Mouse (Mus musculus) kidney, embryonic 16.5 days (tissue): ENCODE results near the gene Edf1. TPM values are rescaled to one million over a fixed set of nuclear protein-coding genes. Genes with fewer than 3 reads are reported as not detected.

Source experiments
- ATAC-seq: fragments of 200-750 bp; cut with Nextera tagmentation; 2 replicates; pipeline ENCODE4 v1.8.0; 2017; ENCODE audit warnings: moderate TSS enrichment; ENCODE audit not compliant: low FRiP score, low TSS enrichment
- H3K27ac ChIP-seq: fragments of 300-500 bp; sonication (generic); 2 replicates; pipeline ENCODE4 v1.5.1; 2014; ENCODE audit warnings: low read length
- H3K27me3 ChIP-seq: fragments of 300-500 bp; sonication (generic); 2 replicates; pipeline ENCODE4 v1.6.1; 2014; ENCODE audit warnings: low read length, control low read depth, mixed read lengths; ENCODE audit not compliant: insufficient read depth
- H3K36me3 ChIP-seq: fragments of 300-500 bp; sonication (generic); 2 replicates; pipeline ENCODE4 v1.6.1; 2014; ENCODE audit warnings: low read length, control low read depth, mixed read lengths; ENCODE audit not compliant: insufficient read depth
- H3K4me1 ChIP-seq: fragments of 300-500 bp; sonication (generic); 2 replicates; pipeline ENCODE4 v1.6.1; 2014; ENCODE audit warnings: low read length, control low read depth, mixed read lengths; ENCODE audit not compliant: insufficient read depth
- H3K4me2 ChIP-seq: fragments of 300-500 bp; sonication (generic); replicated peaks from 2 replicates; pipeline ENCODE4 v1.6.1; 2014; ENCODE audit warnings: low read depth, low read length
- H3K4me3 ChIP-seq: fragments of 300-500 bp; sonication (generic); 2 replicates; pipeline ENCODE4 v1.5.1; 2014; ENCODE audit warnings: mild to moderate bottlenecking, low read length
- H3K9ac ChIP-seq: fragments of 300-500 bp; sonication (generic); replicated peaks from 2 replicates; pipeline ENCODE4 v1.6.1; 2014; ENCODE audit warnings: low read length
- H3K9me3 ChIP-seq: fragments of 300-500 bp; sonication (generic); 2 replicates; pipeline ENCODE4 v1.6.1; 2016; ENCODE audit warnings: low read length, control low read depth
- WGBS: fragments of 180-500 bp; shearing (Covaris S2); extraction: QIAGEN DNeasy Blood & Tissue Kit; methylation state at CpG from one replicate; pipeline ENCODE4 v1.1.7; 2014; 5-methylcytosine and 5-hydroxymethylcytosine counted together
- polyA plus RNA-seq: library from polyadenylated mRNA; unstranded; fragments of >200 nt; fragmentation: Nextera tagmentation; extraction: Ambion mirVana; gene quantifications from 2 replicates; pipeline ENCODE4 v1.2.1, GENCODE M21; 2015

The Edf1 gene
- polyA plus RNA-seq, 1 experiment from 2014 or later, result 373 TPM

GRCm38 (mm10) chr2:25560551-25560950 lies 2.9 kb downstream of the Edf1 start:
- Histone ChIP-seq H3K36me3 (peaks cover 57% of the 10 kb centered on the region), H3K27me3 (no peaks in the 10 kb centered on the region), H3K4me3 (no peak overlapping the region), H3K9me3 (no peaks in the 10 kb centered on the region), H3K4me1 (peaks cover 18% of the 10 kb centered on the region), H3K4me2 (no peak overlapping the region), H3K27ac (no peak overlapping the region), H3K9ac (no peak overlapping the region)
- no peak for ATAC-seq
- WGBS, result 86% methylated on average over 8 of the region's 8 CpGs

- no peak for ATAC-seq
- Histone ChIP-seq H3K4me1 (peaks cover 12% of the 10 kb centered on the region), H3K4me3 (no peak overlapping the region), H3K27me3 (no peaks in the 10 kb centered on the region), H3K9me3 (no peaks in the 10 kb centered on the region), H3K9ac (no peak overlapping the region), H3K4me2 (no peak overlapping the region), H3K27ac (no peak overlapping the region), H3K36me3 (peaks cover 59% of the 10 kb centered on the region)
- 68% methylated on average over 9 of the region's 9 CpGs for WGBS
Observed at GRCm38 (mm10) chr2:25561946-25562345, 4.3 kb downstream of the Edf1 start.

GRCm38 (mm10) chr2:25565741-25566140 lies 8.1 kb downstream of the Edf1 start:
- peaks cover 61% of the 10 kb centered on the region for H3K36me3 ChIP-seq
- H3K4me2 ChIP-seq, result no peak overlapping the region
- no peak overlapping the region for H3K4me3 ChIP-seq
- no peak overlapping the region for H3K9ac ChIP-seq
- no peak for ATAC-seq
- H3K27ac ChIP-seq, result no peak overlapping the region
- no peaks in the 10 kb centered on the region for H3K4me1 ChIP-seq
- H3K9me3 ChIP-seq, result no peaks in the 10 kb centered on the region
- WGBS, result 93% methylated on average over 8 of the region's 8 CpGs
- H3K27me3 ChIP-seq, result no peaks in the 10 kb centered on the region

- 84% methylated on average over 6 of the region's 6 CpGs for WGBS
- Histone ChIP-seq H3K27me3 (no peaks in the 10 kb centered on the region), H3K4me1 (no peaks in the 10 kb centered on the region), H3K27ac (no peak overlapping the region), H3K36me3 (peaks cover 53% of the 10 kb centered on the region), H3K9ac (no peak overlapping the region), H3K4me3 (no peak overlapping the region), H3K4me2 (no peak overlapping the region), H3K9me3 (no peaks in the 10 kb centered on the region)
- ATAC-seq, result no peak
Observed at GRCm38 (mm10) chr2:25566558-25566957, 8.9 kb downstream of the Edf1 start.

- Histone ChIP-seq H3K36me3 (peaks cover 33% of the 10 kb centered on the region), H3K4me2 (no peak overlapping the region), H3K27ac (no peak overlapping the region), H3K4me1 (peaks cover 9% of the 10 kb centered on the region), H3K9ac (no peak overlapping the region), H3K27me3 (no peaks in the 10 kb centered on the region), H3K4me3 (no peak overlapping the region), H3K9me3 (no peaks in the 10 kb centered on the region)
- ATAC-seq, result no peak
- 86% methylated on average over 6 of the region's 6 CpGs for WGBS
Observed at GRCm38 (mm10) chr2:25568473-25569019, 10.9 kb downstream of the Edf1 start.

GRCm38 (mm10) chr2:25569323-25569722 lies 11.7 kb downstream of the Edf1 start:
- H3K4me3 ChIP-seq, result no peak overlapping the region
- H3K4me2 ChIP-seq, result no peak overlapping the region
- no peaks in the 10 kb centered on the region for H3K27me3 ChIP-seq
- WGBS, result 89% methylated on average over 3 of the region's 3 CpGs
- H3K9me3 ChIP-seq, result no peaks in the 10 kb centered on the region
- H3K36me3 ChIP-seq, result peaks cover 25% of the 10 kb centered on the region
- no peak overlapping the region for H3K27ac ChIP-seq
- no peak overlapping the region for H3K9ac ChIP-seq
- no peak for ATAC-seq
- peaks cover 16% of the 10 kb centered on the region for H3K4me1 ChIP-seq

- peaks cover 12% of the 10 kb centered on the region; the same call in 1 of the 2 replicates for H3K36me3 ChIP-seq
- peaks cover 22% of the 10 kb centered on the region for H3K4me1 ChIP-seq
- no peak overlapping the region for H3K4me3 ChIP-seq
- no peak overlapping the region for H3K27ac ChIP-seq
- no peak overlapping the region for H3K4me2 ChIP-seq
- H3K9me3 ChIP-seq, result no peaks in the 10 kb centered on the region
- no peak overlapping the region for H3K9ac ChIP-seq
- peaks cover 4% of the 10 kb centered on the region for H3K27me3 ChIP-seq
- WGBS, result 90% methylated on average over 4 of the region's 4 CpGs
- no peak for ATAC-seq
Observed at GRCm38 (mm10) chr2:25571221-25571620, 13.6 kb downstream of the Edf1 start.

GRCm38 (mm10) chr2:25573068-25573467 lies 15.4 kb downstream of the Edf1 start:
- Histone ChIP-seq H3K4me3 (no peak overlapping the region), H3K36me3 (peaks cover 12% of the 10 kb centered on the region; the same call in 1 of the 2 replicates), H3K9me3 (no peaks in the 10 kb centered on the region), H3K9ac (0 out of 2 replicates have a peak overlapping the region, but pooled peaks have one; percentile 27), H3K27ac (no peak overlapping the region), H3K27me3 (peaks cover 23% of the 10 kb centered on the region), H3K4me2 (0 out of 2 replicates have a peak overlapping the region, but pooled peaks have one; percentile 95), H3K4me1 (peaks cover 34% of the 10 kb centered on the region)
- 89% methylated on average over 2 of the region's 2 CpGs for whole genome bisulfite sequencing
- no peak for ATAC-seq

- Histone ChIP-seq H3K4me3 (peak overlapping the region; percentile 69), H3K36me3 (peaks cover 4% of the 10 kb centered on the region; the same call in 1 of the 2 replicates), H3K9me3 (no peaks in the 10 kb centered on the region), H3K27me3 (peaks cover 34% of the 10 kb centered on the region), H3K9ac (peak overlapping the region; percentile 85), H3K4me1 (peaks cover 44% of the 10 kb centered on the region), H3K4me2 (peak overlapping the region; percentile 95), H3K27ac (peak overlapping the region; percentile 95; the same call in 1 of the 2 replicates)
- 17% methylated on average over 11 of the region's 11 CpGs for WGBS
- ATAC-seq, result no peak
Observed at GRCm38 (mm10) chr2:25574136-25574535, 16.5 kb downstream of the Edf1 start.

- Histone ChIP-seq H3K9ac (peak within 1 kb of the TSS; percentile 85), H3K27ac (peak within 1 kb of the TSS; percentile 95), H3K36me3 (no peaks in the 10 kb centered on the region; the same call in 1 of the 2 replicates), H3K4me2 (peak within 1 kb of the TSS; percentile 95), H3K9me3 (no peaks in the 10 kb centered on the region), H3K27me3 (peaks cover 40% of the 10 kb centered on the region), H3K4me3 (peak within 1 kb of the TSS; percentile 69), H3K4me1 (peaks cover 51% of the 10 kb centered on the region)
- ATAC-seq, result peak; percentile 98
- WGBS, result under 1% methylated on average over 43 of the region's 45 CpGs
Observed at GRCm38 (mm10) chr2:25574579-25575431, 17.2 kb downstream of the Edf1 start, which contains the start of the genes Mamdc4 and Phpt1. TSS of gene Mamdc4 (minus strand) at chr2:25574845. TSS of gene Phpt1 (minus strand) at chr2:25575224.
